Mouse (Mus musculus) ES-Bruce4 (cell line): ENCODE results near the gene Paxbp1. TPM values are rescaled to one million over a fixed set of nuclear protein-coding genes. Genes with fewer than 3 reads are reported as not detected.

Experiments
- H3K27ac ChIP-seq: 2 replicates; pipeline ENCODE4 v1.5.1; 2012; ENCODE audit warnings: low read length, inconsistent platforms; ENCODE audit not compliant: insufficient read depth
- H3K27me3 ChIP-seq: 2 replicates; pipeline ENCODE4 v1.6.1; 2012; ENCODE audit warnings: mild to moderate bottlenecking, low read length, inconsistent platforms; ENCODE audit not compliant: control insufficient read depth, poor library complexity, insufficient read depth, severe bottlenecking
- H3K36me3 ChIP-seq: 2 replicates; pipeline ENCODE4 v1.6.1; 2012; ENCODE audit warnings: inconsistent platforms, mild to moderate bottlenecking, low read length, moderate library complexity; ENCODE audit not compliant: control insufficient read depth, poor library complexity, insufficient read depth, severe bottlenecking
- H3K4me1 ChIP-seq: one replicate; pipeline ENCODE4 v1.8.1; 2011; ENCODE audit warnings: low read length; ENCODE audit not compliant: control insufficient read depth, insufficient read depth
- H3K4me3 ChIP-seq: 2 replicates; pipeline ENCODE4 v1.5.1; 2011; ENCODE audit warnings: low read depth, mild to moderate bottlenecking, low read length
- H3K9ac ChIP-seq: 2 replicates; pipeline ENCODE4 v1.6.1; 2012; ENCODE audit warnings: low read depth, mild to moderate bottlenecking, inconsistent platforms; ENCODE audit not compliant: poor library complexity, severe bottlenecking
- H3K9me3 ChIP-seq: replicated peaks from 2 replicates; pipeline ENCODE4 v1.6.1; 2012; ENCODE audit warnings: mild to moderate bottlenecking, low read length, inconsistent platforms; ENCODE audit not compliant: control insufficient read depth, poor library complexity, insufficient read depth, severe bottlenecking
- CTCF ChIP-seq: IDR thresholded peaks from one replicate; pipeline ENCODE4 v1.8.1; 2011; ENCODE audit warnings: low read depth, low read length
- EP300 ChIP-seq: IDR thresholded peaks from 2 replicates; pipeline ENCODE4 v1.6.1; 2011; ENCODE audit warnings: low read depth, low read length; ENCODE audit not compliant: insufficient read depth
- POLR2A ChIP-seq: IDR thresholded peaks from one replicate; pipeline ENCODE4 v1.8.1; 2011; ENCODE audit warnings: low read length; ENCODE audit not compliant: insufficient read depth
- polyA plus RNA-seq: library from polyadenylated mRNA; stranded (reverse); fragments of >200 nt; gene quantifications from 2 replicates; pipeline ENCODE4 v1.2.4, GENCODE M21; 2011; ENCODE audit warnings: low read depth; ENCODE audit not compliant: missing spikeins, insufficient read depth, insufficient read length

The Paxbp1 gene
- polyA plus RNA-seq, 1 experiment = 108 TPM

GRCm38 (mm10) chr16:91035866-91036265 lies 8.5 kb downstream of the Paxbp1 start:
- Histone ChIP-seq H3K4me1 (no peaks in the 10 kb centered on the region), H3K9me3 (no peaks in the 10 kb centered on the region), H3K27ac (no peak overlapping the region), H3K9ac (no peak overlapping the region), H3K4me3 (no peak overlapping the region), H3K27me3 (no peaks in the 10 kb centered on the region), H3K36me3 (peaks cover 44% of the 10 kb centered on the region)
- TF ChIP-seq CTCF (no peak), EP300 (no peak), POLR2A (no peak)

DNA sequence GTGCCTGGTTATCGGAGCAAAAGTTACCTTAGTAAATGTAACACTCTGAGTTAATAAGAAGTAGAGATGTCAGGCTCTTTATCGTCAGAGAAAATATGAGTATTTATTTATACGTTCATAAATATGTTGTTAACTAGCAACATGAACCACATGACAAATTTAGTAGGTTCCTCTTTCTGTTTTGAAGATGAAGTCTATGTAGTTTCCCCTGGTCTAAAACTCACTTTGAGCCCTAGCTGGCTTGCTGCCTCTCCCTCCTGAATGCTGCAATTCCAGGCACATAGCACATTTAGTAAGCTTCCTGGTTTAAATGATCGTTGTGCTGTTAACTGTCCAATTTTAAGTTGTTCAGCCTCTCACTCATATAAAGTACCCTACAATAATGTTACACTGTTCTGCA lies 13.6 kb downstream of the Paxbp1 start:
- H3K27me3 ChIP-seq = no peaks in the 10 kb centered on the region
- peaks cover 51% of the 10 kb centered on the region for H3K36me3 ChIP-seq
- no peak overlapping the region for H3K4me3 ChIP-seq
- peaks cover 1% of the 10 kb centered on the region for H3K4me1 ChIP-seq
- TF ChIP-seq POLR2A = no peak
- no peak for TF ChIP-seq EP300
- no peak for TF ChIP-seq CTCF
- no peak overlapping the region for H3K27ac ChIP-seq
- no peak overlapping the region for H3K9ac ChIP-seq
- H3K9me3 ChIP-seq = no peaks in the 10 kb centered on the region

- Histone ChIP-seq H3K36me3 (peaks cover 53% of the 10 kb centered on the region), H3K9ac (no peak overlapping the region), H3K4me1 (peaks cover 1% of the 10 kb centered on the region), H3K27ac (no peak overlapping the region), H3K9me3 (no peaks in the 10 kb centered on the region), H3K27me3 (no peaks in the 10 kb centered on the region), H3K4me3 (no peak overlapping the region)
- TF ChIP-seq POLR2A (no peak), EP300 (no peak), CTCF (no peak)
Observed at GRCm38 (mm10) chr16:91029901-91030300, 14.4 kb downstream of the Paxbp1 start.

- Histone ChIP-seq H3K4me1 (peaks cover 1% of the 10 kb centered on the region), H3K36me3 (peaks cover 52% of the 10 kb centered on the region), H3K27ac (peak overlapping the region; percentile 56), H3K4me3 (no peak overlapping the region), H3K27me3 (no peaks in the 10 kb centered on the region), H3K9ac (no peak overlapping the region), H3K9me3 (no peaks in the 10 kb centered on the region)
- TF ChIP-seq CTCF (no peak), POLR2A (no peak), EP300 (no peak)
Observed at GRCm38 (mm10) chr16:91029161-91029743, 15.1 kb downstream of the Paxbp1 start.

GRCm38 (mm10) chr16:91026290-91026689 lies 18.1 kb downstream of the Paxbp1 start:
- H3K27ac ChIP-seq = no peak overlapping the region
- H3K9me3 ChIP-seq = no peaks in the 10 kb centered on the region
- TF ChIP-seq EP300 (no peak), POLR2A (no peak)
- H3K27me3 ChIP-seq = no peaks in the 10 kb centered on the region
- H3K4me1 ChIP-seq = peaks cover 1% of the 10 kb centered on the region
- no peak overlapping the region for H3K4me3 ChIP-seq
- H3K9ac ChIP-seq = no peak overlapping the region
- H3K36me3 ChIP-seq = peaks cover 51% of the 10 kb centered on the region

- Histone ChIP-seq H3K27ac (no peak overlapping the region), H3K9me3 (no peaks in the 10 kb centered on the region), H3K9ac (no peak overlapping the region), H3K27me3 (no peaks in the 10 kb centered on the region), H3K4me1 (peaks cover 2% of the 10 kb centered on the region), H3K4me3 (no peak overlapping the region), H3K36me3 (peaks cover 47% of the 10 kb centered on the region)
- TF ChIP-seq CTCF (peak; percentile 59), EP300 (no peak)
Observed at GRCm38 (mm10) chr16:91023384-91023783, 21.0 kb downstream of the Paxbp1 start.
